Mouse (Mus musculus): ENCODE measurements around the gene Inpp4a. TPM values are rescaled to one million over a fixed set of nuclear protein-coding genes. Genes with fewer than 3 reads are reported as not detected.

The Inpp4a gene
- polyA plus RNA-seq, 1 experiment, result 74.6 TPM

- no peaks in the 10 kb centered on the region for H3K4me1 ChIP-seq (ENCODE audit: control insufficient read depth, insufficient read depth, low read length)
- no peaks in the 10 kb centered on the region for H3K27me3 ChIP-seq (ENCODE audit: control insufficient read depth, insufficient read depth, low read length)
- H3K4me3 ChIP-seq (ENCODE audit: control insufficient read depth, low read depth, low read length), result no peak overlapping the region
- H3K27ac ChIP-seq (ENCODE audit: control insufficient read depth, insufficient read depth, low read depth, low read length), result no peak overlapping the region
- H3K36me3 ChIP-seq (ENCODE audit: control insufficient read depth, insufficient read depth, low read length), result no peaks in the 10 kb centered on the region
- TF ChIP-seq POLR2A (IDR thresholded peaks at IDR 0.05; ENCODE audit: control insufficient read depth, low read depth, low read length) (no peak), CTCF (IDR thresholded peaks at IDR 0.05; ENCODE audit: control insufficient read depth, insufficient read depth, insufficient replicate concordance, low read depth, low read length) (no peak)
These were observed 68.5 kb downstream of the Inpp4a start for GRCm38 (mm10) chr1:37368125-37368524.

GRCm38 (mm10) chr1:37368768-37369385 is 69.2 kb downstream of the Inpp4a start:
- H3K27me3 ChIP-seq (ENCODE audit: control insufficient read depth, insufficient read depth, low read length), result no peaks in the 10 kb centered on the region
- no peaks in the 10 kb centered on the region for H3K36me3 ChIP-seq (ENCODE audit: control insufficient read depth, insufficient read depth, low read length)
- H3K4me3 ChIP-seq (ENCODE audit: control insufficient read depth, low read depth, low read length), result no peak overlapping the region
- no peak for TF ChIP-seq POLR2A (IDR thresholded peaks at IDR 0.05; ENCODE audit: control insufficient read depth, low read depth, low read length)
- TF ChIP-seq CTCF (IDR thresholded peaks at IDR 0.05; ENCODE audit: control insufficient read depth, insufficient read depth, insufficient replicate concordance, low read depth, low read length), result peak; percentile 0; the same call in 1 of the 2 replicates
- H3K4me1 ChIP-seq (ENCODE audit: control insufficient read depth, insufficient read depth, low read length), result no peaks in the 10 kb centered on the region
- no peak overlapping the region for H3K27ac ChIP-seq (ENCODE audit: control insufficient read depth, insufficient read depth, low read depth, low read length)

GRCm38 (mm10) chr1:37376177-37376576 is 76.5 kb downstream of the Inpp4a start:
- Histone ChIP-seq H3K27me3 (ENCODE audit: control insufficient read depth, insufficient read depth, low read length) (no peaks in the 10 kb centered on the region), H3K4me3 (ENCODE audit: control insufficient read depth, low read depth, low read length) (no peak overlapping the region), H3K4me1 (ENCODE audit: control insufficient read depth, insufficient read depth, low read length) (no peaks in the 10 kb centered on the region), H3K36me3 (ENCODE audit: control insufficient read depth, insufficient read depth, low read length) (no peaks in the 10 kb centered on the region), H3K27ac (ENCODE audit: control insufficient read depth, insufficient read depth, low read depth, low read length) (no peak overlapping the region)
- TF ChIP-seq CTCF (IDR thresholded peaks at IDR 0.05; ENCODE audit: control insufficient read depth, insufficient read depth, insufficient replicate concordance, low read depth, low read length) (no peak), POLR2A (IDR thresholded peaks at IDR 0.05; ENCODE audit: control insufficient read depth, low read depth, low read length) (no peak)

GRCm38 (mm10) chr1:37376751-37377150 is 77.1 kb downstream of the Inpp4a start:
- no peaks in the 10 kb centered on the region for H3K27me3 ChIP-seq (ENCODE audit: control insufficient read depth, insufficient read depth, low read length)
- no peak overlapping the region for H3K27ac ChIP-seq (ENCODE audit: control insufficient read depth, insufficient read depth, low read depth, low read length)
- H3K4me3 ChIP-seq (ENCODE audit: control insufficient read depth, low read depth, low read length), result no peak overlapping the region
- no peaks in the 10 kb centered on the region for H3K36me3 ChIP-seq (ENCODE audit: control insufficient read depth, insufficient read depth, low read length)
- no peak for TF ChIP-seq POLR2A (IDR thresholded peaks at IDR 0.05; ENCODE audit: control insufficient read depth, low read depth, low read length)
- no peak for TF ChIP-seq CTCF (IDR thresholded peaks at IDR 0.05; ENCODE audit: control insufficient read depth, insufficient read depth, insufficient replicate concordance, low read depth, low read length)
- no peaks in the 10 kb centered on the region for H3K4me1 ChIP-seq (ENCODE audit: control insufficient read depth, insufficient read depth, low read length)

- TF ChIP-seq POLR2A (IDR thresholded peaks at IDR 0.05; ENCODE audit: control insufficient read depth, low read depth, low read length) (no peak), CTCF (IDR thresholded peaks at IDR 0.05; ENCODE audit: control insufficient read depth, insufficient read depth, insufficient replicate concordance, low read depth, low read length) (no peak)
- H3K4me1 ChIP-seq (ENCODE audit: control insufficient read depth, insufficient read depth, low read length), result no peaks in the 10 kb centered on the region
- no peak overlapping the region for H3K4me3 ChIP-seq (ENCODE audit: control insufficient read depth, low read depth, low read length)
These were observed 78.4 kb downstream of the Inpp4a start for GRCm38 (mm10) chr1:37378095-37378494.

GRCm38 (mm10) chr1:37379536-37379935 is 79.9 kb downstream of the Inpp4a start:
- H3K4me1 ChIP-seq (ENCODE audit: control insufficient read depth, insufficient read depth, low read length), result no peaks in the 10 kb centered on the region
- H3K27ac ChIP-seq (ENCODE audit: control insufficient read depth, insufficient read depth, low read depth, low read length), result no peak overlapping the region
- TF ChIP-seq CTCF (IDR thresholded peaks at IDR 0.05; ENCODE audit: control insufficient read depth, insufficient read depth, insufficient replicate concordance, low read depth, low read length), result no peak
- no peak for TF ChIP-seq POLR2A (IDR thresholded peaks at IDR 0.05; ENCODE audit: control insufficient read depth, low read depth, low read length)
- no peaks in the 10 kb centered on the region for H3K27me3 ChIP-seq (ENCODE audit: control insufficient read depth, insufficient read depth, low read length)
- no peak overlapping the region for H3K4me3 ChIP-seq (ENCODE audit: control insufficient read depth, low read depth, low read length)
- no peaks in the 10 kb centered on the region for H3K36me3 ChIP-seq (ENCODE audit: control insufficient read depth, insufficient read depth, low read length)

More at GRCm38 (mm10) chr1:37378095-37378494, 78.4 kb downstream of the Inpp4a start:
- H3K27ac ChIP-seq (ENCODE audit: control insufficient read depth, insufficient read depth, low read depth, low read length), result no peak overlapping the region
- no peaks in the 10 kb centered on the region for H3K36me3 ChIP-seq (ENCODE audit: control insufficient read depth, insufficient read depth, low read length)
- H3K27me3 ChIP-seq (ENCODE audit: control insufficient read depth, insufficient read depth, low read length), result no peaks in the 10 kb centered on the region

GRCm38 (mm10) chr1:37380913-37381312 is 81.2 kb downstream of the Inpp4a start:
- Histone ChIP-seq H3K27ac (ENCODE audit: control insufficient read depth, insufficient read depth, low read depth, low read length) (no peak overlapping the region), H3K4me1 (ENCODE audit: control insufficient read depth, insufficient read depth, low read length) (no peaks in the 10 kb centered on the region), H3K4me3 (ENCODE audit: control insufficient read depth, low read depth, low read length) (no peak overlapping the region), H3K36me3 (ENCODE audit: control insufficient read depth, insufficient read depth, low read length) (no peaks in the 10 kb centered on the region), H3K27me3 (ENCODE audit: control insufficient read depth, insufficient read depth, low read length) (no peaks in the 10 kb centered on the region)
- no peak for TF ChIP-seq CTCF (IDR thresholded peaks at IDR 0.05; ENCODE audit: control insufficient read depth, insufficient read depth, insufficient replicate concordance, low read depth, low read length)
- TF ChIP-seq POLR2A (IDR thresholded peaks at IDR 0.05; ENCODE audit: control insufficient read depth, low read depth, low read length), result no peak
